Mouse (Mus musculus): ENCODE measurements around the gene Mest. TPM values are rescaled to one million over a fixed set of nuclear protein-coding genes. Genes with fewer than 3 reads are reported as not detected.

Mest gene
- polyA plus RNA-seq, 1 experiment from 2014 or later = 2,537 TPM

- no peak for ATAC-seq (ENCODE audit: extremely low read depth, insufficient number of reproducible peaks, low FRiP score, low TSS enrichment)
- H3K36me3 ChIP-seq = peaks cover 79% of the 10 kb centered on the region
- H3K9me3 ChIP-seq = no peaks in the 10 kb centered on the region
- WGBS = 73% methylated on average over 7 of the region's 7 CpGs
- no peak overlapping the region for H3K4me2 ChIP-seq
- H3K27ac ChIP-seq (replicated peaks) = no peak overlapping the region
- no peaks in the 10 kb centered on the region for H3K27me3 ChIP-seq (replicated peaks)
- H3K4me1 ChIP-seq = peaks cover 18% of the 10 kb centered on the region
- no peak overlapping the region for H3K9ac ChIP-seq
- H3K4me3 ChIP-seq = no peak overlapping the region
These were observed 24.4 kb downstream of the Mest start for GRCm38 (mm10) chr6:30747631-30748357.

- Histone ChIP-seq H3K36me3 (peaks cover 73% of the 10 kb centered on the region), H3K4me2 (no peak overlapping the region), H3K4me3 (no peak overlapping the region), H3K27me3 (replicated peaks) (no peaks in the 10 kb centered on the region), H3K27ac (replicated peaks) (no peak overlapping the region), H3K4me1 (peaks cover 18% of the 10 kb centered on the region), H3K9ac (no peak overlapping the region), H3K9me3 (no peaks in the 10 kb centered on the region)
- WGBS = 67% methylated on average over 6 of the region's 6 CpGs
- ATAC-seq (ENCODE audit: extremely low read depth, insufficient number of reproducible peaks, low FRiP score, low TSS enrichment) = no peak
These were observed 25.1 kb downstream of the Mest start for GRCm38 (mm10) chr6:30748358-30748910.

GRCm38 (mm10) chr6:30749042-30749689, 25.8 kb downstream of the Mest start:
- H3K36me3 ChIP-seq = peaks cover 65% of the 10 kb centered on the region
- WGBS = 39% methylated on average over 2 of the region's 2 CpGs
- no peaks in the 10 kb centered on the region for H3K9me3 ChIP-seq
- H3K27me3 ChIP-seq (replicated peaks) = no peaks in the 10 kb centered on the region
- no peak for ATAC-seq (ENCODE audit: extremely low read depth, insufficient number of reproducible peaks, low FRiP score, low TSS enrichment)
- H3K4me3 ChIP-seq = no peak overlapping the region
- no peak overlapping the region for H3K9ac ChIP-seq
- H3K4me2 ChIP-seq = no peak overlapping the region
- 0 out of 2 replicates have a peak overlapping the region, but pooled peaks have one; percentile 12 for H3K27ac ChIP-seq (replicated peaks)
- H3K4me1 ChIP-seq = peaks cover 18% of the 10 kb centered on the region

- no peak overlapping the region for H3K4me2 ChIP-seq
- WGBS = 44% methylated on average over 1 of the region's 1 CpGs
- H3K36me3 ChIP-seq = peaks cover 60% of the 10 kb centered on the region
- no peaks in the 10 kb centered on the region for H3K27me3 ChIP-seq (replicated peaks)
- H3K27ac ChIP-seq (replicated peaks) = 0 out of 2 replicates have a peak overlapping the region, but pooled peaks have one; percentile 12
- no peaks in the 10 kb centered on the region for H3K9me3 ChIP-seq
- no peak overlapping the region for H3K9ac ChIP-seq
- no peak overlapping the region for H3K4me3 ChIP-seq
- H3K4me1 ChIP-seq = peaks cover 18% of the 10 kb centered on the region
- no peak for ATAC-seq (ENCODE audit: extremely low read depth, insufficient number of reproducible peaks, low FRiP score, low TSS enrichment)
These were observed 26.5 kb downstream of the Mest start for GRCm38 (mm10) chr6:30749892-30750291.

GRCm38 (mm10) chr6:30750482-30750881, 27.1 kb downstream of the Mest start:
- no peak overlapping the region for H3K4me3 ChIP-seq
- no peak overlapping the region for H3K4me2 ChIP-seq
- ATAC-seq (ENCODE audit: extremely low read depth, insufficient number of reproducible peaks, low FRiP score, low TSS enrichment) = peak; percentile 35
- no peaks in the 10 kb centered on the region for H3K9me3 ChIP-seq
- H3K27me3 ChIP-seq (replicated peaks) = no peaks in the 10 kb centered on the region
- H3K4me1 ChIP-seq = peaks cover 18% of the 10 kb centered on the region
- 65% methylated on average over 6 of the region's 6 CpGs for WGBS
- H3K36me3 ChIP-seq = peaks cover 54% of the 10 kb centered on the region
- H3K27ac ChIP-seq (replicated peaks) = no peak overlapping the region
- H3K9ac ChIP-seq = no peak overlapping the region

GRCm38 (mm10) chr6:30751209-30751608, 27.9 kb downstream of the Mest start:
- Histone ChIP-seq H3K27ac (replicated peaks) (no peak overlapping the region), H3K36me3 (peaks cover 46% of the 10 kb centered on the region), H3K4me3 (no peak overlapping the region), H3K9ac (no peak overlapping the region), H3K4me2 (no peak overlapping the region), H3K4me1 (peaks cover 15% of the 10 kb centered on the region), H3K9me3 (no peaks in the 10 kb centered on the region), H3K27me3 (replicated peaks) (no peaks in the 10 kb centered on the region)
- ATAC-seq (ENCODE audit: extremely low read depth, insufficient number of reproducible peaks, low FRiP score, low TSS enrichment) = no peak
- WGBS = 65% methylated on average over 2 of the region's 2 CpGs

MicroRNAs encoded within 50 kb of the gene (microRNA counts, 519-probe panel; counts per million panel counts)
- microRNA mmu-miR-335-3p = 5,499 counts per million, percentile 90 among the panel's probes with 10 or more counts
- microRNA mmu-miR-335-5p = 7,585 counts per million, percentile 99 among the panel's probes with 10 or more counts

Small RNA genes lying within 50 kb of the gene (microRNA-seq; reads per million reads assigned to microRNA genes)
- gene Mir335 = 137,672 reads per million, percentile 100 among the genes with 10 or more reads in this experiment

Other genes with a start within 250 kb of the Mest start
- 24.2 and 25.6 TPM in 2 replicates for gene Tmem209, start 213.8 kb upstream of the Mest start, polyA plus RNA-seq (2015; fragmentation: Nextera tagmentation; extraction: Ambion mirVana)
- not detected in 2 replicates for gene Ssmem1, start 213.7 kb upstream of the Mest start, polyA plus RNA-seq (2015; fragmentation: Nextera tagmentation; extraction: Ambion mirVana)
- 4.6 and 6.9 TPM in 2 replicates for gene Cpa2, start 182.0 kb upstream of the Mest start, polyA plus RNA-seq (2015; fragmentation: Nextera tagmentation; extraction: Ambion mirVana)
- 2.5 and 3.3 TPM in 2 replicates for gene Cpa4, start 155.2 kb upstream of the Mest start, polyA plus RNA-seq (2015; fragmentation: Nextera tagmentation; extraction: Ambion mirVana)
- gene Cpa5, start 112.5 kb upstream of the Mest start, polyA plus RNA-seq (2015; fragmentation: Nextera tagmentation; extraction: Ambion mirVana) = 0.90 and 0.97 TPM in 2 replicates
- gene Cpa1, start 84.3 kb upstream of the Mest start, polyA plus RNA-seq (2015; fragmentation: Nextera tagmentation; extraction: Ambion mirVana) = 2.1 and 3.9 TPM in 2 replicates
- 11.0 and 12.2 TPM in 2 replicates for gene Cep41, start 29.8 kb upstream of the Mest start, polyA plus RNA-seq (2015; fragmentation: Nextera tagmentation; extraction: Ambion mirVana)
- gene Copg2, start 173.2 kb downstream of the Mest start, polyA plus RNA-seq (2015; fragmentation: Nextera tagmentation; extraction: Ambion mirVana) = 19.9 and 22.5 TPM in 2 replicates
- gene Tsga13, start 192.0 kb downstream of the Mest start, polyA plus RNA-seq (2015; fragmentation: Nextera tagmentation; extraction: Ambion mirVana) = 0.22 TPM in 1 of 2 replicates, not detected in the other
- 1.5 and 1.8 TPM in 2 replicates for gene Klf14, start 235.5 kb downstream of the Mest start, polyA plus RNA-seq (2015; fragmentation: Nextera tagmentation; extraction: Ambion mirVana)

All from heart, embryonic 13.5 days (tissue).